Mouse (Mus musculus): ENCODE measurements around the gene Ccdc12. TPM values are rescaled to one million over a fixed set of nuclear protein-coding genes. Genes with fewer than 3 reads are reported as not detected.
A peak's percentile ranks its signal among the peaks of the same experiment; 100 is the strongest.
"Not testable (repeated sequence)": the region's sequence is repeated elsewhere in the genome, so short reads cannot be mapped to it uniquely, and the experiment has no call there.

Gene Ccdc12
- polyA plus RNA-seq, 1 experiment from 2014 or later, result 84.4 TPM

DNA sequence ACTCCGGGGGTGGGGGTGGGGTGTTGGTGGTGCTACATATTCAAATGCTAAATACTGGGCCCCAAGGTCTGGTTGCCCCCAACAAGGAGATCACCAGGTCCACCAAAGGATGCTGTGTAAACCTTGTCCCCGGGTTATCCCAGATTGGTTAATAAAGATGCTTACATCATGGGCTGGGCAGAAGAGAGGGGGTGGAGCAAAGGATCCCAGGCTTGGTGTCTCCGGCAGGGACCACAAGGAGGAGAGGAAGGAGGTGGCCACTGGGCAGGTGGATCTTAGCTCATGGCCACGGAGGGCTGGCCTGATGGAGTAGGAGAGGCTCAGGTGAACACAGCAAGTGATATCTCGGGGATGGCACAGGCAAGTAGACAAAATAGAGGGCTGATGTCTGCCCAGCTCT, 22.6 kb downstream of the Ccdc12 start:
- Histone ChIP-seq H3K4me2 (no peak overlapping the region), H3K27ac (no peak overlapping the region), H3K27me3 (no peaks in the 10 kb centered on the region), H3K36me3 (no peaks in the 10 kb centered on the region), H3K4me1 (replicated peaks) (peaks cover 69% of the 10 kb centered on the region), H3K4me3 (replicated peaks) (no peak overlapping the region), H3K9me3 (replicated peaks) (no peaks in the 10 kb centered on the region), H3K9ac (no peak overlapping the region)
- ATAC-seq (ENCODE audit: low read depth) (no peak), DNase-seq (no peak)
- 66% methylated on average over 5 of the region's 5 CpGs for WGBS (ENCODE audit: insufficient replicate concordance)

DNA sequence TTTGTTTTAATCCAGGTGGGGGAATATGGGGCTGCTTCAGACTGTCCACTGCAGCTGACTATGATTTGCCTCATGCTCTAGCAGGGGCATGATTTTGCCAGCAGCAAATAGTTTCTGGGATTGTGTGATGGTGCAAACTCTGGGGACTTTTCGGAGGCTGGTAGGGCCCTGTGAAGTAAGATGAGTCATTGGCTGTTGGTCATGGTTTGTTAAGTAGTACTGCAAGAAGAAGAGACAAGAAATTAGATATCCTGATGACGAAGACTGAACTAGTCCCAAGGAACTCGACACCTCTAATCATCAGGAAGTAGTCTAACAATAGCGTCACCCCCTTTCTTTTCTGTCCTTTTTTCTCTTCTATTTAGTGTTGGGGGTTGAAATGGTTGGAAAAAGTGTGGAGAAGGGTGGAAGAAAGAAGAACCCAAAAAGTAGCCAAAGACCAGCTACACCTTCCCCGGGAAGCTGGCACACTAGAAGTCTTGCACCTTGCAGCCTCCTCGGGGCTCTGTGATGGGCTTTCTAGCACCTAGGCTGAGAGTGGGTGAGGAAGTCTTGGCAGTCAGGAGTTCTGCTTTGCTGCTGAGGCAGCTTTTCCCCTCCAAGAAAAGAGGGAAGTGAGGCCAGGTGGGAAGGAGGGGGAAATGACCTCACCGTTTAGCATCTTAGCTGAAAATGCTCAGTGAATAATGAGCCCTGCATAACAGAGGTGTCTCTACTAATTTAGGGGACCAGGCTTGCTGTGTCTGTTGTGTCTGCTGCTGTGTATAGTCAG, 24.6 kb downstream of the Ccdc12 start:
- 44% methylated on average over 7 of the region's 7 CpGs for WGBS (ENCODE audit: insufficient replicate concordance)
- H3K4me3 ChIP-seq (replicated peaks), result no peak overlapping the region
- ATAC-seq (ENCODE audit: low read depth), result no peak
- no peaks in the 10 kb centered on the region for H3K27me3 ChIP-seq
- no peak overlapping the region for H3K4me2 ChIP-seq
- no peaks in the 10 kb centered on the region for H3K36me3 ChIP-seq
- H3K9me3 ChIP-seq (replicated peaks), result no peaks in the 10 kb centered on the region
- no peak for DNase-seq
- H3K4me1 ChIP-seq (replicated peaks), result peaks cover 70% of the 10 kb centered on the region
- no peak overlapping the region for H3K9ac ChIP-seq
- H3K27ac ChIP-seq, result no peak overlapping the region

- Histone ChIP-seq H3K27ac (no peak overlapping the region), H3K4me3 (replicated peaks) (no peak overlapping the region), H3K9ac (no peak overlapping the region), H3K4me1 (replicated peaks) (peaks cover 70% of the 10 kb centered on the region), H3K9me3 (replicated peaks) (no peaks in the 10 kb centered on the region), H3K36me3 (no peaks in the 10 kb centered on the region), H3K4me2 (no peak overlapping the region), H3K27me3 (no peaks in the 10 kb centered on the region)
- ATAC-seq (ENCODE audit: low read depth) (no peak), DNase-seq (no peak)
- 75% methylated on average over 9 of the region's 9 CpGs for WGBS (ENCODE audit: insufficient replicate concordance)
Measured at GRCm38 (mm10) chr9:110681817-110682216, 25.5 kb downstream of the Ccdc12 start.

DNA sequence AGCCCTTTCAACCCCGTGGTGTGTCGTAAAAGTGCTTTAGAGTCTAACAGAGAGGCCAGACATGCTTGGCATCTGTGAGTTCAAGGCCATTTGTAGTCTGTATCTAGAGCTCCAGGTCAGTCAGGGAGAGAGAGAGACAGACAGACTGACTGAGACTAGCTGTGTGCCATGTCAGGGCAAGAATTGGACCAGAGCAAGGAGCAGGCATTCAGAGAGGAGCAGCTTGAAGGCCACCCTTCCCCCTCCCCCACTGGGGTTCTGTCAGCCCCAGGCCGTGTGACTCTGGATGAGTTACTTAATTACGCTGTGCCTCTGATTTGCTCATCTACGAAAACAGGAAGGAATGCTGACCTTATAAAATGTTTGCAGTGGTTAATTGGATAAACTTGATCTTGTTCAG, 26.0 kb downstream of the Ccdc12 start:
- Histone ChIP-seq H3K27ac (no peak overlapping the region; the same call in 1 of the 2 replicates), H3K27me3 (no peaks in the 10 kb centered on the region), H3K9me3 (replicated peaks) (no peaks in the 10 kb centered on the region), H3K9ac (no peak overlapping the region), H3K4me2 (no peak overlapping the region), H3K4me1 (replicated peaks) (peaks cover 67% of the 10 kb centered on the region), H3K4me3 (replicated peaks) (no peak overlapping the region), H3K36me3 (no peaks in the 10 kb centered on the region)
- 56% methylated on average over 5 of the region's 5 CpGs for WGBS (ENCODE audit: insufficient replicate concordance)
- DNase-seq (no peak), ATAC-seq (ENCODE audit: low read depth) (no peak)

DNA sequence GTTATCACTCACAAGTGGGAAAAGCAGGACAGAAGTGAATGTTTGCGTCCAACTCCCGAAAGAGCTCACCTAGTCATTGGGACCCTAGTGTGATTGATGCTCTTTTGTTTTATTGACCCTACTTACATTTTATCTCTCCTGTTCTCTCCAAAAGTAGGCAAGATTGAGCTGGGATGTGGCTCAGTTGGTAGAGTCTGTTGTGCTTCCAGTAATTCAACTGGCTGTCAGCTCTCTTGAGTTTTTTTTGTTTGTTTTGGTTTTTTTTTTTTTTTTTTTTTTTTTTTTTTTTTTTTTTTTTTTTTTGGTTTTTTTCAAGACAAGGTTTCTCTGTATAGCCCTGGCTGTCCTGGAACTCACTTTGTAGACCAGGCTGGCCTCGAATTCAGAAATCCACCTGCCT, 26.4 kb downstream of the Ccdc12 start:
- not testable (repeated sequence) for DNase-seq; H3K27me3 ChIP-seq; ATAC-seq (ENCODE audit: low read depth); H3K4me2 ChIP-seq; H3K4me3 ChIP-seq (replicated peaks); H3K9me3 ChIP-seq (replicated peaks); H3K36me3 ChIP-seq; H3K27ac ChIP-seq; H3K9ac ChIP-seq
- WGBS (ENCODE audit: insufficient replicate concordance), result 80% methylated on average over 3 of the region's 3 CpGs
- peaks cover 62% of the 10 kb centered on the region for H3K4me1 ChIP-seq (replicated peaks)

DNA sequence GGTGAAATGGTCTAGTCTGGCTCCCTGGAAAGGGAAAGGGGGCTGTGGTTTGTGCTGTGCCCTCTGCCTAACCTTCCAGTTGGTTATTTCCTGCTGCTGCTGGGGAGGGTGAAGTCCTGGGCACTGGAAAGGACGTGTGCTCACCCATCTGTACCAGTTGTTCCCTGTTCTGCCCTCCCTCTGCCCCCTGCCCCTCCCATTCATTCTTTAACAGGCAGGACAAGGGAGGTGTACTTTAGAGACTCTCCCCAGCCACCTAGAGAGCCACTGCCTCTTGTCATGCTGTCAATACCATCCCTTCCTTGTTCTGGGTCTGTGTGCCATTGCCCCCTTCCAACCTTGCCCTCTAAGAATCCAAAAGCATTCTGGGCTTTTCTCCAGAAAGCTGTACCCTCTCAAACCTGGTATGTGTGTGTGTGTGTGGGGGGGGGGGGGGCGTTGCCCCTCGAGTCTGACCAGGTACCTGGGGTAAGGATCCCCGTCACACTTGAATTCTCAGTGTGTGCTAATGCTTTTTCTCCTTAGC, 27.3 kb downstream of the Ccdc12 start:
- Histone ChIP-seq H3K4me2 (no peak overlapping the region), H3K4me3 (replicated peaks) (no peak overlapping the region), H3K9me3 (replicated peaks) (no peaks in the 10 kb centered on the region), H3K27ac (no peak overlapping the region; the same call in 1 of the 2 replicates), H3K9ac (no peak overlapping the region), H3K36me3 (no peaks in the 10 kb centered on the region), H3K27me3 (no peaks in the 10 kb centered on the region), H3K4me1 (replicated peaks) (peaks cover 56% of the 10 kb centered on the region)
- DNase-seq (no peak), ATAC-seq (ENCODE audit: low read depth) (no peak)
- 57% methylated on average over 4 of the region's 4 CpGs for WGBS (ENCODE audit: insufficient replicate concordance)

GRCm38 (mm10) chr9:110684100-110684831, 28.0 kb downstream of the Ccdc12 start:
- Histone ChIP-seq H3K4me1 (replicated peaks) (peaks cover 62% of the 10 kb centered on the region), H3K4me2 (no peak overlapping the region), H3K36me3 (no peaks in the 10 kb centered on the region), H3K27me3 (no peaks in the 10 kb centered on the region), H3K4me3 (replicated peaks) (no peak overlapping the region), H3K27ac (0 out of 2 replicates have a peak overlapping the region, but pooled peaks have one; percentile 14), H3K9me3 (replicated peaks) (no peaks in the 10 kb centered on the region), H3K9ac (no peak overlapping the region)
- ATAC-seq (ENCODE audit: low read depth) (no peak), DNase-seq (no peak)
- 70% methylated on average over 6 of the region's 6 CpGs for WGBS (ENCODE audit: insufficient replicate concordance)

- H3K4me1 ChIP-seq (replicated peaks), result peaks cover 70% of the 10 kb centered on the region
- H3K9me3 ChIP-seq (replicated peaks), result no peaks in the 10 kb centered on the region
- DNase-seq (no peak), ATAC-seq (ENCODE audit: low read depth) (no peak)
- no peaks in the 10 kb centered on the region for H3K36me3 ChIP-seq
- H3K27ac ChIP-seq, result 0 out of 2 replicates have a peak overlapping the region, but pooled peaks have one; percentile 23
- H3K27me3 ChIP-seq, result no peaks in the 10 kb centered on the region
- no peak overlapping the region for H3K9ac ChIP-seq
- WGBS (ENCODE audit: insufficient replicate concordance), result 73% methylated on average over 8 of the region's 8 CpGs
- H3K4me3 ChIP-seq (replicated peaks), result no peak overlapping the region
- H3K4me2 ChIP-seq, result no peak overlapping the region
Measured at GRCm38 (mm10) chr9:110685187-110685586, 28.9 kb downstream of the Ccdc12 start.

DNA sequence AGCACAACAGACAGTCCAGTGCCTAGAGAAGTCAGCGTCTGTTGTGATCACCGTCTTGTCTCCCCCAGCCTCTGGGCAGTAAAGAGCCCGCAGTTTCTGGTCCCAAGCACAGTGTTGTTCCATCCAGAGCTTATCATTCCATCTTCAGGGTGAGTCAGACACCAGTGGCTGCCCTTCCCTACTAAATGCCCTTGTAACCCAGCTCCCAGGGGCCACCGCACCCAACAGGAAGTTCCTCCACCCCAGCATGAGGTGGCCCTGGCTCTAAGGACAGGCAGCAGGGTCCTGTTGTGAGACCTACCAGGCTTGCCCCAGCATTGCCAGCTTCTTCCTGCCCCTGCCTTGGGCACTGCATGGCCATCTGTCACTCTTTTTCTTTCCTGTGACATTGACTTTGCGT, 29.3 kb downstream of the Ccdc12 start:
- Histone ChIP-seq H3K36me3 (no peaks in the 10 kb centered on the region), H3K4me2 (no peak overlapping the region), H3K9ac (no peak overlapping the region; the same call in 1 of the 2 replicates), H3K4me1 (replicated peaks) (peaks cover 70% of the 10 kb centered on the region), H3K4me3 (replicated peaks) (no peak overlapping the region), H3K27me3 (no peaks in the 10 kb centered on the region), H3K9me3 (replicated peaks) (no peaks in the 10 kb centered on the region), H3K27ac (no peak overlapping the region)
- ATAC-seq (ENCODE audit: low read depth), result peak; percentile 24; the same call in 1 of the 2 replicates
- 23% methylated on average over 5 of the region's 5 CpGs for WGBS (ENCODE audit: insufficient replicate concordance)
- no peak for DNase-seq

DNA sequence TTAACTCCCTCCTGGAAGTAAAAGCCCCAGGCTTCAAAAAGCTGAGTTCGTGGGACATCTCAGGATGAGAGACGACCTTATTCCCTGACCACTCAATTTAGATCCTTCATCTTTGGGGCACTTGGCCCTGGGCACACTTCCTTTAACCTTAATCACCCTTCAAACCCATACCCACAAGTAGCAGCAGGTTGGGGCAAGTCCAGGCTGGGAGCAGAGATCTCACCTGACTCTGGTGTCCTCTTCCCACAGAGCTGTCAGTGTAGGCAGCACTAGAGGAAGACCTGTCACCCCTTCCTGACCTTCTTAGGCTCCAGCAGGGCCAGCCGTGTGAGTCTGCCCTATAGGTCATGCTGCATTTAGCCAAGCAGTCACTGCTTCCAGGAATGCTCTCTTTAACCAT, 30.2 kb downstream of the Ccdc12 start:
- no peaks in the 10 kb centered on the region for H3K36me3 ChIP-seq
- H3K27me3 ChIP-seq, result no peaks in the 10 kb centered on the region
- H3K4me1 ChIP-seq (replicated peaks), result peaks cover 64% of the 10 kb centered on the region
- ATAC-seq (ENCODE audit: low read depth), result no peak
- DNase-seq, result no peak
- H3K4me2 ChIP-seq, result no peak overlapping the region
- H3K9ac ChIP-seq, result no peak overlapping the region
- no peaks in the 10 kb centered on the region for H3K9me3 ChIP-seq (replicated peaks)
- H3K27ac ChIP-seq, result no peak overlapping the region
- no peak overlapping the region for H3K4me3 ChIP-seq (replicated peaks)
- 56% methylated on average over 3 of the region's 3 CpGs for WGBS (ENCODE audit: insufficient replicate concordance)

- no peaks in the 10 kb centered on the region for H3K9me3 ChIP-seq (replicated peaks)
- no peak overlapping the region for H3K9ac ChIP-seq
- H3K4me3 ChIP-seq (replicated peaks), result no peak overlapping the region
- H3K27me3 ChIP-seq, result no peaks in the 10 kb centered on the region
- DNase-seq (no peak), ATAC-seq (ENCODE audit: low read depth) (no peak)
- WGBS (ENCODE audit: insufficient replicate concordance), result 89% methylated on average over 5 of the region's 5 CpGs
- H3K36me3 ChIP-seq, result no peaks in the 10 kb centered on the region
- H3K4me2 ChIP-seq, result no peak overlapping the region
- no peak overlapping the region for H3K27ac ChIP-seq
- H3K4me1 ChIP-seq (replicated peaks), result peaks cover 58% of the 10 kb centered on the region
Measured at GRCm38 (mm10) chr9:110687061-110687460, 30.8 kb downstream of the Ccdc12 start.
